Mouse (Mus musculus): ENCODE results near the gene Tbc1d2.

DNA sequence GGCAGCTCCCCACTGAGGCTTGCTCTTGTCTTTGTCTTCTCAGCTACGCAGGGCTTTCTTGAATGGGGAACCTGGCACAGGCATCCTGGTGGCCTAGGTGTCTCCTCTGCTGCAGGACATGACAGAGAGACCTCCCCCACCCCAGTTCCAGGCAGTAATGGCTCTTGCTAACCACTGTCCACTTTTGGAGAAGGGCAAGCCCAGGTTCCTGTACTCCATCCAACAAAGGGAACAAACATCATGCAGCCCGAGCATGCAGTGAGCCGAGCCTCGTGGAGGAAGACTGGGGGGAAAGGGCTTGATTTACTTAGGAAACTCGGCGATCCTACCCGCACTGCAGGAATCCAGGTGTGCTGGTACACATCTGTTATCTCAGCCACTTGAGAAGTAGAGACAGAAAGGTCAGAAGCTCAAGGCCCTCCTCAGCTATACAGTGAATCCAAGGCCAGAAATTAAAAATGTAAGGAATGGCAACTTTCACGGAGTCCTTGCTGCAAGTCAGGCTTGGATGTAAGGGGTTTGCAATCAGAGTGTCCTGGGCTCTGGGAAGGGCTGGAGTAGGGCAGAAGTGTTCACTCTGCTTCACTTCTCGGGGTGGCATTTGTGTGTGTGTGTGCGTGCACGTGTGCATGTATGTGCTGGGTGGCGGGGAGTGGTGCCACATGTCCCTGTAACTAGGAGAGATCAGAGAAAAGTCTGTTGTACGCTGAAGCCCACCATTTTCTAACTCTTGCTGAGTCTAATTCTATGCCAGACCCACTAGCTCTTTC, 64.8 kb downstream of the Tbc1d2 start:
- no peak for TF ChIP-seq CTCF (IDR thresholded peaks at IDR 0.05)
- TF ChIP-seq POLR2A (IDR thresholded peaks at IDR 0.05; ENCODE audit: insufficient read depth, low read depth, low read length) = no peak
- no peak for TF ChIP-seq EP300 (IDR thresholded peaks at IDR 0.05; ENCODE audit: insufficient read depth, low read depth, low read length)
